Mouse (Mus musculus) embryonic facial prominence, embryonic 13.5 days (tissue): ENCODE data around the gene Tgm2. TPM values are rescaled to one million over a fixed set of nuclear protein-coding genes. Genes with fewer than 3 reads are reported as not detected.

Experiments
- ATAC-seq: fragments of 200-750 bp; cut with Nextera tagmentation; 2 replicates; pipeline ENCODE4 v1.8.0; 2017; ENCODE audit warnings: low read depth; ENCODE audit not compliant: insufficient number of reproducible peaks, insufficient read depth, low FRiP score, low TSS enrichment
- H3K27ac ChIP-seq: fragments of 300-500 bp; sonication (generic); 2 replicates; pipeline ENCODE4 v1.5.1; 2015; ENCODE audit warnings: moderate library complexity, mild to moderate bottlenecking, inconsistent platforms
- H3K27me3 ChIP-seq: fragments of 300-500 bp; sonication (generic); 2 replicates; pipeline ENCODE4 v1.6.1; 2015; ENCODE audit warnings: mild to moderate bottlenecking, inconsistent platforms
- H3K36me3 ChIP-seq: fragments of 300-500 bp; sonication (generic); 2 replicates; pipeline ENCODE4 v1.6.1; 2015; ENCODE audit warnings: mild to moderate bottlenecking, inconsistent platforms
- H3K4me1 ChIP-seq: fragments of 300-500 bp; sonication (generic); 2 replicates; pipeline ENCODE4 v1.6.1; 2015; ENCODE audit warnings: inconsistent platforms
- H3K4me2 ChIP-seq: fragments of 300-500 bp; sonication (generic); 2 replicates; pipeline ENCODE4 v1.6.1; 2015; ENCODE audit warnings: moderate library complexity, mild to moderate bottlenecking, inconsistent platforms
- H3K4me3 ChIP-seq: fragments of 300-500 bp; sonication (generic); 2 replicates; pipeline ENCODE4 v1.5.1; 2015; ENCODE audit warnings: mild to moderate bottlenecking, inconsistent platforms
- H3K9ac ChIP-seq: fragments of 300-500 bp; sonication (generic); 2 replicates; pipeline ENCODE4 v1.6.1; 2015; ENCODE audit warnings: mild to moderate bottlenecking, inconsistent platforms
- H3K9me3 ChIP-seq: fragments of 300-500 bp; sonication (generic); 2 replicates; pipeline ENCODE4 v1.6.1; 2016; ENCODE audit warnings: inconsistent platforms
- WGBS: fragments of 180-500 bp; shearing (Covaris S2); methylation state at CpG from one replicate; pipeline ENCODE4 v1.1.7; 2015; ENCODE audit warnings: mixed read lengths; 5-methylcytosine and 5-hydroxymethylcytosine counted together
- polyA plus RNA-seq: library from polyadenylated mRNA; unstranded; fragments of >200 nt; fragmentation: Nextera tagmentation; extraction: Ambion mirVana; gene quantifications from 2 replicates; pipeline ENCODE4 v1.2.1, GENCODE M21; 2015

The Tgm2 gene
- polyA plus RNA-seq = 10.9 and 16.4 TPM in 2 replicates

DNA sequence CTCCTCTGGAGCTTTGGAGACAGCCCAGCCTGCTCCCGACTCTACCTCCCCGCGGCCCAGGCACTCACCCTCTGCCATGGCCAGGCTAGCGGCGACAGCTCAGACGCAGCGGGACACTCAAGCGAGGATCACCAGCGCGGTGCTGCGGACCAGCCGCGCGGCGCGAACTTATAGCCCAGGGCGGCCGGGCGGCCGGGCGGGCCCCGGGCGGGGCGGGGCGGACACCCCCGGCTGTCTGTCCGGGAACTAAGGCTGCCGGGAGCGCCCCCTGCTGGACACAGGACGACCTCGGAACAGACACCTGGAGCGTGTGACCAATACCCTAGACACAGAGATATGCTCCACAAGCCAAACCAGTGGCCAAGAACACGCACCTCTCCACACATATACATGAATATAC is at the start of gene Tgm2:
Gene Tgm2, minus strand, starts transcription at position 214 of the 400 bp plus-strand sequence.
- ATAC-seq = no peak; the same call in 1 of the 2 replicates
- Histone ChIP-seq H3K4me2 (peak within 1 kb of the TSS; percentile 63), H3K27ac (no peak within 1 kb of the TSS)

DNA sequence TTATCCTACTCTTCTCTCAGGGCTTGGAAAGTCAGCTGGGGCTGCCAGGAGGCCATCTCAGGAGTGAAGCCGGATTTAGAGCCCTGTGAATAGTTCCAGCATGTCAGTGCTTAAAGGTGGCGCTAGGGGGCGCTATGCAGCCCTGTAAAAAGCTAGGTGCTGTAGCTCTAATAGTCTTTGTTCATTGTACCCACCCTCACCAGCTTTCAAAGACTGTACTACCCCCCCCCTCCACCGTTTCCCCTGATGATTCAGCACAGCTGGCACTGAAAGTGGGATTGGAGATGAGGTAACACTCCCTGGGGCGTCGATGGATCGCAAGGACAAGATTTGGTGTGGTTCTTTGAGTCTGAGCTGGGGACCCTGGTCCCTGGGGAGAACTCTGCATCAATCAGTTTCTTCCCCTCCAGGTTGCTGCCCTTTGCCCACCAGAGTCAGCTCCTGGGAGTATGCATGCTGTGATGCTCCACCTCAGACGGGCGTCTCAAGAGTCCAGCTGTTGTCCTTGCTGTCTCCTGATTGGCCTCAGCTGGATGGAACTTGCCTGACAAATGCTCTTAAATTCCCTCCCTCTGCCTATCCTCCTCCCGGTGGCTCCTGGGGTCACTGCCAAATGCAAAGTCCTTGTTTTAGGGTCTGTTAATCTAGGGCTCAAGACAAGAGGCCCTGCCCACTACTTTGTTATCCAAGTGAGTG is 48.9 kb upstream of the Tgm2 start:
- no peak for ATAC-seq

More for the DNA sequence above, at the start of gene Tgm2:
- Histone ChIP-seq H3K36me3 (no peaks in the 10 kb centered on the region), H3K4me3 (peak within 1 kb of the TSS; percentile 42), H3K9ac (peak within 1 kb of the TSS; percentile 69), H3K9me3 (no peaks in the 10 kb centered on the region), H3K27me3 (peaks cover 31% of the 10 kb centered on the region), H3K4me1 (peaks cover 41% of the 10 kb centered on the region)
- WGBS = under 1% methylated on average over 33 of the region's 33 CpGs

DNA sequence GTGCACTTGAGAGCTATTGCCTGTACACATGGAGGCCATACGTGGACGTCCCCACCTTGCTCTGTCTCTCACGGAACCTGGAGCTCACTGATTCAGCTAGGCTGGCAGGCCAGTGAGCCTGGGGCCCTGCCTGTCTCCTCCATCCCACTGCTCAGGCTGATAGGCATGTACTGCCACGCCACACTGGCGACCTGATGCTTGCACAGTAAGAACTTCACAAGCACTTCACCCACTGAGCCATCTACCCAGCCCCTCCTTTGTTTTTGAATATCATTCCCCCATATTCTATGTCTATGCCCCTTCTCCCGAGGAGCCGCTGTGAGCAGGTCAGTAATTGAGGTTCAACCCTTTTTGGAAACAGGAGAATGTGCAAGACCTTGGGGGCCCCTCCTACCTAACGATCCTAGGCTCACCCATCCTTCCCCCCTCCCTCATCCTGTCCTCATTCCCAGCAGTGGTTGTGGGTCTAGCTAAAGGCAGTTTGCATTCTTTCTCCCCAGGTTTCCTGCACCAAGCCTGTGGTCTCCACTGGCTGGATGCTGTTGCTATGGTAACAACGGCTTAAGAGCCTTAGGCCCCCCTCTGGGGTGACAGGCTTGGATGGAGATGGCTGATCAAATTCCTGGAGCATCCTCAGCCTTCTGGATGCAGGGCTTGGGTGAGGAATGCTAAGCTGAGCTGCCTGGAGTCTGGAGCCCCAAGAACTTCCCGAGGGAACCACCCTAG is 47.5 kb upstream of the Tgm2 start:
- H3K27me3 ChIP-seq = no peaks in the 10 kb centered on the region
- H3K36me3 ChIP-seq = peaks cover 11% of the 10 kb centered on the region
- H3K4me2 ChIP-seq = no peak overlapping the region
- no peak overlapping the region for H3K9ac ChIP-seq
- WGBS = 25% methylated on average over 10 of the region's 10 CpGs
- no peak overlapping the region for H3K4me3 ChIP-seq
- H3K9me3 ChIP-seq = no peaks in the 10 kb centered on the region
- no peak for ATAC-seq
- no peak overlapping the region for H3K27ac ChIP-seq
- peaks cover 7% of the 10 kb centered on the region for H3K4me1 ChIP-seq

More for the DNA sequence above, 48.9 kb upstream of the Tgm2 start:
- WGBS = 16% methylated on average over 10 of the region's 10 CpGs
- no peak overlapping the region for H3K9ac ChIP-seq
- no peaks in the 10 kb centered on the region for H3K27me3 ChIP-seq
- no peak overlapping the region for H3K27ac ChIP-seq
- H3K9me3 ChIP-seq = no peaks in the 10 kb centered on the region
- H3K4me1 ChIP-seq = peaks cover 7% of the 10 kb centered on the region
- peaks cover 17% of the 10 kb centered on the region for H3K36me3 ChIP-seq
- H3K4me3 ChIP-seq = no peak overlapping the region
- H3K4me2 ChIP-seq = no peak overlapping the region

DNA sequence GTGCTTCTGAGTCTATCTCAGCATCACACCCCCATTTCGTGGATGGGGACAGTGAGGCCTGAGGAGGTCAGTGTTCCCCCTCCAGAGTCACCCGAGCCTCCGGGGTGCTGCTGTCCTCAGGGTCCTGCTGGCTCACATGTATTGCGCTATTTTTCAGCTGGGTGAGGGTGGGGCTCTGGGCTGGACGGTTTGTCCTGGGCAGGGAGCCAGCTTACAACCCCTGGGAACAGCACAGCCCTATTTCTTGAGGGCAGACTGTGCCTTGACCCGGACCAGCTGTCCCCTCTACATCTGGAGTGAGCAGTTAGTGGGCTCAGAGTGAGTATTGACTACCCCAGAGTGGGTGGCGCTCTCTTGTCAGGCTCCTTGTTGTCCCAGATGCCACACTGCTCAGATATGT is 44.9 kb upstream of the Tgm2 start:
- Histone ChIP-seq H3K27me3 (no peaks in the 10 kb centered on the region), H3K4me1 (peaks cover 10% of the 10 kb centered on the region), H3K4me3 (no peak overlapping the region), H3K9me3 (no peaks in the 10 kb centered on the region), H3K9ac (no peak overlapping the region), H3K4me2 (no peak overlapping the region), H3K27ac (no peak overlapping the region), H3K36me3 (peaks cover 3% of the 10 kb centered on the region; the same call in 1 of the 2 replicates)
- ATAC-seq = no peak
- 71% methylated on average over 7 of the region's 7 CpGs for WGBS

DNA sequence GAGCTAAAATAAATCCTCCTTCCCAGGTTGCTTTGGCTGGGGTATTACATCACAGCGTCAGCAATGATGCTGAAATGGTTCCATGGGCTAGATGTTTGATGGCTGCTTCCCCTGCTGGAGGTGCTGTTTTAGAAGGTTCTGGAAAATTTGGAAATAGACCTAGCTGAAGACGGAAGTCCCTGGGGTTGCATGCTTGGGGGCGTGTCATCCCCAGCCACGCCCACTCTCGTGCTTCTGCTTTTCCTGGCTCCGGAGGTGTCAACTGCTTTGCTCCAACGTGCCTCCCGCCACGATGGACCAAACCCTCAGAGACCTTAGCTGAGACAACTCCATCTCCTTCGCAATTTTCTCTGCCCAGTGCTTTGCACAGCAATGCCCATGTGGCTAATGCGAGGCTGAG is 43.2 kb upstream of the Tgm2 start:
- no peak overlapping the region for H3K9ac ChIP-seq
- peaks cover 10% of the 10 kb centered on the region for H3K4me1 ChIP-seq
- 73% methylated on average over 11 of the region's 11 CpGs for WGBS
- no peak overlapping the region for H3K4me2 ChIP-seq
- no peak overlapping the region for H3K4me3 ChIP-seq
- H3K27me3 ChIP-seq = no peaks in the 10 kb centered on the region
- ATAC-seq = no peak
- H3K36me3 ChIP-seq = no peaks in the 10 kb centered on the region
- no peak overlapping the region for H3K27ac ChIP-seq
- H3K9me3 ChIP-seq = no peaks in the 10 kb centered on the region

DNA sequence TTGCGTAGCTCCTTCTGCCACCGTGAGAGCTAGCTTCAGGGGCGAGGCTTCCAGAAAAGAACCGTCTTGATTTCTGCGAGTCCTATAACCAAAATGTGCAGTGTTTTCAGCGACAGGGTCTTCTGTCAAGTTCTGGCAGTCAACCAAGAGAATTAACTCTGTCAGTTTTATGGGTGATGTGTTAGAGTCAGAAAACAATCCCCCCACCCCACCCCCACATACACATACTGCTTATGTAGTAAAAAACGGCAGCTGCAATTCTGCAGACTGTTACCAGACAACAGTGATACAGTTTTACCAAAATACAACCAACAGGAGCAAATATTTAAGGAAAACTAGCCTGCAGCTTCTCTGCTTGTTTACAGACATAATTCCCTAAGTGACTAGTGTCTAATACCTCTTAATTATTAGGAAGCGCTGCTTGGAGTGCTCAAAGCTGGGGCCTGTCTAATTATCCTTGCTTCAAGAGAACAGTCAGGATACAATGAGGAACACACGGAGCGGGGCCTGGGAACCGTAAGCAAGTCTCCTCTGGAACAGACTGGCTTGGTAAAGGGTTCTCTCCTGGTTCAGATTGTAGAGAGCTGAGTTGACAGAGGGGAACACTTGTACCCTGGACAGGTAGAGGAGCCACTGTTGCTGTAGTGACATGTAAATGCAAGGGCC is 40.1 kb upstream of the Tgm2 start:
- WGBS = 58% methylated on average over 11 of the region's 11 CpGs
- no peak for ATAC-seq
- no peaks in the 10 kb centered on the region for H3K9me3 ChIP-seq

DNA sequence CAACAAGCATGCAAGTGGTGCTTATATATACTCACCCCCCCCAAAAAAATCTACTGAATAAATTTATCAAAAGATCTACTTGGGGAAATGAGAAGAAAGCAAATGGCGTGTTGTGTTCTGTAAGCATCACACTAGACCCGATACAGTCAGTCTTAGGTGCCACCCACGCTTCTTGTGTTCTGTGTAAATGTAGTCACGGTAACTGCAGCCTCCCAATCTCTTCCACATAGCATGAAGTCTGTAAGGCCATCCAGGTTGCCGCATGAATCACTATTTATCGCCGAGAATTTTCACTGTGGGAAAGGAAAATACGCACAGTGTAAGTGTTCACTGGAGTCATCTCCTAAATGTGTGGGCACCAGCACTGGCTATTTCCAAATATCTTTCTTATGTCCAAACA is 37.0 kb upstream of the Tgm2 start:
- no peak overlapping the region for H3K27ac ChIP-seq
- peaks cover 11% of the 10 kb centered on the region for H3K4me1 ChIP-seq
- 87% methylated on average over 8 of the region's 8 CpGs for WGBS

More for the DNA sequence above, 40.1 kb upstream of the Tgm2 start:
- Histone ChIP-seq H3K4me1 (0 out of 2 replicates have a peak, but pooled peaks cover 3% of the 10 kb centered on the region), H3K4me2 (no peak overlapping the region), H3K27me3 (no peaks in the 10 kb centered on the region), H3K27ac (no peak overlapping the region), H3K36me3 (no peaks in the 10 kb centered on the region), H3K9ac (no peak overlapping the region), H3K4me3 (no peak overlapping the region)

DNA sequence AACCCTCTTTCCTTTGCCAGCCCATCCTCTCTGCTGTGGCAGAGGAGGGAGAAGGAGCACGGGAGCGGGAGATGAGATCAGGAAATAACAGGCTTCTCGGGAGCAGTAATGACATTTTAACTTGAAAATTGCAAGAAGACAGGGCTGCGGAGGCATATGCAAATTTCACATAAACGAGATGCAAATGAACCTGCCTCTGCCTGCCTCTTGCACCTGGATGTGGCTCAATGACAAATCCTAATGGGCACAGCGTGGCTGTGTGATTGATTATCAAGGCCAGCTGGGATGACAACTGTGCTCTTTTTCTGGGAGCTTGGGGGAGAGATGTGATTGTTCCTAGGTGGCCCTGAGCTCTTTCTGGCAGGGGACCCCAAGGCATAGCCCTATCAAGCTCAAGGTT is 35.7 kb upstream of the Tgm2 start:
- ATAC-seq = no peak
- 59% methylated on average over 6 of the region's 6 CpGs for WGBS
- H3K27ac ChIP-seq = no peak overlapping the region
- H3K9ac ChIP-seq = no peak overlapping the region
- H3K36me3 ChIP-seq = no peaks in the 10 kb centered on the region
- H3K4me1 ChIP-seq = peaks cover 11% of the 10 kb centered on the region
- no peak overlapping the region for H3K4me2 ChIP-seq
- no peaks in the 10 kb centered on the region for H3K27me3 ChIP-seq
- H3K4me3 ChIP-seq = no peak overlapping the region
- no peaks in the 10 kb centered on the region for H3K9me3 ChIP-seq

More for the DNA sequence above, 37.0 kb upstream of the Tgm2 start:
- no peak for ATAC-seq
- Histone ChIP-seq H3K36me3 (no peaks in the 10 kb centered on the region), H3K9ac (no peak overlapping the region), H3K9me3 (no peaks in the 10 kb centered on the region), H3K4me3 (no peak overlapping the region), H3K27me3 (no peaks in the 10 kb centered on the region), H3K4me2 (no peak overlapping the region)

DNA sequence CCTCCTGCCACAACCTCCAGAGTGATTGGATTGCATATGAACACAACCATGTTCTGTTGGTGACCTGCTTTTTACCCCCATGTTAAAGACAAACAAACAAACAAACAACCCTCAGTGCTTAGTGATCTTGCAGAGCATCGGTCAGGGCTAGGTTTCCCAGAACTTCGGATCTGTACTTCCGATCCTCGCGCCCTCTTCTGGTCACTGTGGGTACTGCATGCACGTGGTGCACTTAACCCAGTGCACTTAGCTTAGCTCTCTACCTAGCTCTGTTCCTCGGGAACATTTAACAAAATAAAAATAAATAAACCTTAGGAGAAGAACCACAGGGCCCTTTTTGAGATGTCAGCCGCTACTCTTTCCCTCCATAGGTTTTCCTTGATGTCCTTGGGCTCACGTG is 34.6 kb upstream of the Tgm2 start:
- no peak overlapping the region for H3K27ac ChIP-seq
- 39% methylated on average over 9 of the region's 9 CpGs for WGBS

DNA sequence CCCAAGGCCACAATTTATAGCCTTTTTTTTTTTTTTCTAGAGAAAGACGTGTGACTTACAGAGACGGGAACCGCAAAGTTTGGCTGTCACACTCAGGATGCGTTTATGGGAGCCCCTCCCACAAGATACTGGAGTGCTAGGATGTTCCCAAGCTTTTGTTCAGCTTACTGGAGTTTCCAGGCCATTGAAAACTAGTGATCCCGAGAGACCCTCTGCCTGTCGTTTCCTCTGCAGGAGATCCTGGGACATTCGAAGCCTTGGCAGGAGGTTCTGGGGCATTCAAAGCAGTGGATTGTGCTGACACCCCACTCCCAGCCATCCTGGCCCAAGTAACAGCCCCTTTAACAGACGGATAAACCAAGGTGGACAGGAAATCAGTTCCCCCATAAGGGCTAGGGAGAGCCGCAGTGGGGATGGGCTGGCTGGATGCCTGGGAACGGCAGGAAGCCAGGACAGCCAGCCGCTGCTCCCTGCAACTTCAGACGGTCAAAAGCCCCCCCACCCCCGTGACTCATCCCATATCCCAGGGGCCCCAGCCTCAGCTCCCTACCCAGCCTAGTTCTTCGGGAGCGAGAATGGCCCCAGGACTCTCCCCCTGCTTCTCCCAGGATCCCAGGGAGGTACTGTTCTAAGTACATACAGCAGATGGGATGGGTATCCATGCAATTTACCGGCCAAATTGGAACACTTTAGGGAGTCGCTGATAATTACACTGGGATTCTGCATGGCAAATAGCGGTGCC is 33.3 kb upstream of the Tgm2 start:
- Histone ChIP-seq H3K36me3 (no peaks in the 10 kb centered on the region), H3K4me1 (peaks cover 8% of the 10 kb centered on the region), H3K9me3 (no peaks in the 10 kb centered on the region), H3K9ac (peak overlapping the region; percentile 61), H3K27me3 (no peaks in the 10 kb centered on the region), H3K4me3 (peak overlapping the region; percentile 42), H3K27ac (no peak overlapping the region), H3K4me2 (peak overlapping the region; percentile 57)
- ATAC-seq = no peak
- WGBS = 19% methylated on average over 18 of the region's 18 CpGs

More for the DNA sequence above, 34.6 kb upstream of the Tgm2 start:
- no peak overlapping the region for H3K4me2 ChIP-seq
- no peaks in the 10 kb centered on the region for H3K27me3 ChIP-seq
- no peak overlapping the region for H3K9ac ChIP-seq
- H3K9me3 ChIP-seq = no peaks in the 10 kb centered on the region
- peaks cover 8% of the 10 kb centered on the region for H3K4me1 ChIP-seq
- no peak overlapping the region for H3K4me3 ChIP-seq
- H3K36me3 ChIP-seq = no peaks in the 10 kb centered on the region
- ATAC-seq = no peak

DNA sequence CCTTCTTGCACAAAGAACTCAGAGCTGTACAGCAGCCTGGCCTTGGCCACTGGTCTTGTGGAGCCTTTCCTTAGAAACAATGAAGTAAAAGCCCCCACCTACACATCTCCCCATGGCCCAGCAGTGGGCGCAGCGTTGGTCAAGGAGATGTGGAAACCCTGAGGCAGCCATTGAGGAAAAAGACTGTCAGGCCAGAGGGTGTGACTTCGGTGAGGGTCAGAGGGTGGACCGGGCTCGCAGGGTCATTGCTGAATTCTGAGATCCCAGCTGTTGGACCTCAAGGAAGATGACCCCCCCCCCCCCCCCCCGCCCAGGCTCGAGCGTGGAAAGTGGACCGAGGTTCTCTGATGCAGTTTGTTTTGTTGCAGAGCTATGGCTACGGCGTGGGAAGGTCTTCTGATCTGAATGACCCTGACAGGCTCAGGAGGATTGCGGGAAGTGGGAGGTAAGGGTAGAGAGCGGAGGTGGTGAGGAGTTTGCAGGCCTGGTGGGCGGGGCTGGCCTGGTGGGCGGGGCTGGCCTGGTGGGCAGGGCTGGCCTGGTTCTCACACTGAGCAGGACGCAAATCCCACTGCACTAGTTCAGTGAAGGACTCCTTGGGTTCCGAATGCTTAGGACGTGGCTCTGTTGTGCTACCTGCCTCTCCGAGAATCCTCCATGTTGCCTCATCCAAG is 32.6 kb upstream of the Tgm2 start:
- Histone ChIP-seq H3K4me3 (peak overlapping the region; percentile 42), H3K4me2 (peak overlapping the region; percentile 57), H3K4me1 (peaks cover 8% of the 10 kb centered on the region), H3K9ac (peak overlapping the region; percentile 61), H3K27ac (no peak overlapping the region), H3K36me3 (no peaks in the 10 kb centered on the region), H3K9me3 (no peaks in the 10 kb centered on the region), H3K27me3 (no peaks in the 10 kb centered on the region)
- peak; percentile 80 for ATAC-seq
- WGBS = 9% methylated on average over 19 of the region's 19 CpGs
